Mouse (Mus musculus): ENCODE measurements around the gene Fktn. TPM values are rescaled to one million over a fixed set of nuclear protein-coding genes. Genes with fewer than 3 reads are reported as not detected.

Gene Fktn
- polyA plus RNA-seq (2012; rRNA removed), result 2.9 and 3.3 TPM in 2 replicates

DNA sequence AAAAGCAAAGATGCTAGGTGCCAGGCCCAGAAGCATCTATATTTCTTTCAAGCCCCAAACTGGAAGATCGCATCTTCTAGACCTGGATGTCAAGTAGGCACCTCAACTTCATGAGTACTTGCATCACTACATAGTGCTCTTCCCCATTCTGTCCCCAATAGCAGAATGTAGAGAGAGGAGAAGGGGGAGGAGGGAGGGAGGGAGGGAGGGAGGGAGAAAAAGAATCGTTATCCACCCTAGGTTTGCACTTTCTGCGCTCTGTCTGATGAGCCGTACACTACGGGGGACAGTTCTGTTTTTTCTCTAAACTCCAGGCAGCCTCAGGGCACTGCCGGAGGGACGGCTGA is at the start of gene Fktn:
Gene Fktn, plus strand, starts transcription at position 295 of the 347 bp plus-strand sequence.

DNA sequence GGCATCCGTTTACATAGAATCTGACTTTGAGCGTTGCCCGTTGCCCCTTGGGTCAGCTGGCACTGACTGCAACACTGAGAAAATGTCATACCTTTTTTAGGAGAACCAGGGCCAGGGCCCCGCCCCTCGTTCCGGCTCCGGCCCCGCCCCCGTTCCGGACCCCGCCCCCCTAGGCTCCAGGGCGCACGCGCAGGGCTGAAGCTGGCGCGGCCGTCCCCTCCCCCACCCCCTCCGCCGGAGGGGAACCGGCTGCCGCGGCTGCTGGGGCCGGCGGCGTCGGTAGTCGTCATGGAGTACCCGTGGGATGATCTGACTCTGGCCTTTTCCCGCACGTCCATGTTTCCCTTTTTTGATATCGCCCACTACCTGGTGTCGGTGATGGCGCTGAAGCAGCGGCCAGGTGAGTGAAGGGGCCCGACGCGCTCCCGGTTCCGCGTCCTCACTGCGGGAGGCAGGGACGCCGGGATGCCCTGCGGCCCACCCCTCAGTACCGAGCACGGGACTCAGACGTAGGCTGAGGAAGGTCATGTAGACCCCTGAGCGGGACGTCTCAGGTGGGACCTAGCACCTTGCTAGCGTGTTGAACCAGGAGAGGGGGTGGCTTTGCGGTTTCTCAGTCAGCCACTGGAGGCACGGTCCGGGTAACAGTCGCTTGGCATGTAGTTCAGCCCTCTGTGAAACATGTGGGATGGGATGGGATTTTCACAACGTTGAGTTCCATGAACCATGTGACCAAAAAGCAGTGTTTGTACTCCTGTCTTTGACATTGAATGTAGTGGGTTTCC is 112.2 kb downstream of the Fktn start, which contains the start of gene Tmem38b:
Gene Tmem38b, plus strand, starts transcription at position 225 of the 785 bp plus-strand sequence.

Other genes starting within 250 kb of the Fktn start
- gene Fsd1l, start 82.5 kb upstream of the Fktn start, polyA plus RNA-seq (2012; rRNA removed), result 0.53 and 0.58 TPM in 2 replicates
- not detected in 2 replicates for gene Tal2, start 65.7 kb downstream of the Fktn start, polyA plus RNA-seq (2012; rRNA removed)
- 1.6 and 3.0 TPM in 2 replicates for gene Tmem38b, start 112.0 kb downstream of the Fktn start, polyA plus RNA-seq (2012; rRNA removed)

Data from ovary, adult 2 months (tissue).